Mouse (Mus musculus) lung, embryonic 14.5 days (tissue): ENCODE measurements around the gene Slc30a2. TPM values are rescaled to one million over a fixed set of nuclear protein-coding genes. Genes with fewer than 3 reads are reported as not detected.

Source experiments
- ATAC-seq: fragments of 200-750 bp; cut with Nextera tagmentation; 2 replicates; pipeline ENCODE4 v1.8.0; 2017; ENCODE audit warnings: mild to moderate bottlenecking, moderate TSS enrichment, moderate library complexity; ENCODE audit not compliant: insufficient read depth
- DNase-seq: peaks from one replicate; pipeline ENCODE4 v3.0.0-alpha.2; 2015
- H3K27ac ChIP-seq: fragments of 300-500 bp; sonication (generic); 2 replicates; pipeline ENCODE4 v1.5.1; 2014; ENCODE audit warnings: low read depth, mild to moderate bottlenecking, moderate library complexity
- H3K27me3 ChIP-seq: fragments of 300-500 bp; sonication (generic); 2 replicates; pipeline ENCODE4 v1.6.1; 2014; ENCODE audit warnings: low read length, control low read depth; ENCODE audit not compliant: insufficient read depth
- H3K36me3 ChIP-seq: fragments of 300-500 bp; sonication (generic); 2 replicates; pipeline ENCODE4 v1.6.1; 2014; ENCODE audit warnings: control low read depth; ENCODE audit not compliant: insufficient read depth
- H3K4me1 ChIP-seq: fragments of 300-500 bp; sonication (generic); 2 replicates; pipeline ENCODE4 v1.6.1; 2014; ENCODE audit warnings: antibody characterized with exemption, control low read depth; ENCODE audit not compliant: insufficient read depth
- H3K4me2 ChIP-seq: fragments of 300-500 bp; sonication (generic); 2 replicates; pipeline ENCODE4 v1.6.1; 2014; ENCODE audit warnings: mild to moderate bottlenecking
- H3K4me3 ChIP-seq: fragments of 300-500 bp; sonication (generic); 2 replicates; pipeline ENCODE4 v1.5.1; 2014; ENCODE audit warnings: low read depth, low read length
- H3K9ac ChIP-seq: fragments of 300-500 bp; sonication (generic); 2 replicates; pipeline ENCODE4 v1.6.1; 2014
- H3K9me3 ChIP-seq: fragments of 300-500 bp; sonication (generic); 2 replicates; pipeline ENCODE4 v1.6.1; 2016; ENCODE audit warnings: low read depth, low read length, control low read depth
- CTCF ChIP-seq: IDR thresholded peaks from 2 replicates; pipeline ENCODE4 v1.5.1; 2016; ENCODE audit warnings: antibody characterized with exemption, low read depth
- WGBS: fragments of 180-500 bp; shearing (Covaris S2); extraction: QIAGEN DNeasy Blood & Tissue Kit; methylation state at CpG from one replicate; pipeline ENCODE4 v1.1.7; 2014; 5-methylcytosine and 5-hydroxymethylcytosine counted together
- polyA plus RNA-seq: library from polyadenylated mRNA; unstranded; fragments of >200 nt; fragmentation: Nextera tagmentation; extraction: Ambion mirVana; gene quantifications from 2 replicates; pipeline ENCODE4 v1.2.1, GENCODE M21; 2014

Gene Slc30a2
- polyA plus RNA-seq, 1 experiment from 2014 or later, result 0.05 TPM

DNA sequence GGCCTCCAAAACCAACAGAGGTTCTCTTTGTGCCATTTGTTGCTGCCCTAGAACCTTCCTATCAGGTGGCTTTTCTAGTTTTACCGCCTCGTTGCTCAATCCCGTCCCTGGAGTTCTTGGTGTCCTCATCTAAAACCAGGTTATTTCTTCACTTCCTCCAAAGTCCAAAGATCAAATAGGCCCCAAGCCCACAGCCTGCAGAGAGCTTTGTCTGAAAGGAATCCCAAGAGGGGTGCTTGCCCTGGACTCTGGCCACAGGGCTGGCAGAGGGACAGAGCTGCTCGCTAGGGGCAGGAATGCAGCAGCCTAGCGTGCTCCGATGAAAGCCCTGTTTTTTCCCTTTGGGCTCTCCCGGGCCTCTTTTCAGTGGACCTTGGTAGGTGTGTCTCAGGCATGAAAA, 54.1 kb downstream of the Slc30a2 start:
- Histone ChIP-seq H3K9me3 (no peaks in the 10 kb centered on the region), H3K36me3 (no peaks in the 10 kb centered on the region), H3K27ac (peak overlapping the region; percentile 28; the same call in 1 of the 2 replicates), H3K9ac (peak overlapping the region; percentile 1; the same call in 1 of the 2 replicates), H3K27me3 (no peaks in the 10 kb centered on the region), H3K4me2 (peak overlapping the region; percentile 93), H3K4me1 (peaks cover 8% of the 10 kb centered on the region; the same call in 1 of the 2 replicates), H3K4me3 (peak overlapping the region; percentile 62; the same call in 1 of the 2 replicates)
- DNase-seq (peak; percentile 58), ATAC-seq (no peak)
- TF ChIP-seq CTCF, result no peak
- WGBS, result 17% methylated on average over 7 of the region's 7 CpGs

DNA sequence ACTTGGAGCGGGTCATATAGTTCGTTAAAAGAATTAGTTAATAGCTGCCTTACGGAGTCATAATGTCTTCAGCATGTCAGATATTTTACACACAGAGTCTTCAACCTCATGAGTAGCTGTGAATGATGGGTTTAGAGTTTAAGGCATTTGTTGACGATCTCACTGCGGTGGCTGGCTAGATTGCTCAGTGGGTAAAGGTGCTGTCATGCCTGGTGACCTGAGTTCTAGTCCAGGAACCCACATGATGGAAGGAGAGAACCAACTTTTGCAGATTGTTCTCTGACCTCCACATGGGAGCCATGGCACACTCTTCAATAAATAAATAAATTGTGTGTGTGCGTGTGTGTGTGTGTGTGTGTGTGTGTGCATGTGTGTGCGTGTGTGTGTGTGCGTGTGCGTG, 54.8 kb downstream of the Slc30a2 start:
- Histone ChIP-seq H3K4me1 (peaks cover 8% of the 10 kb centered on the region; the same call in 1 of the 2 replicates), H3K27me3 (no peaks in the 10 kb centered on the region), H3K27ac (no peak overlapping the region), H3K36me3 (no peaks in the 10 kb centered on the region), H3K9ac (no peak overlapping the region), H3K4me3 (no peak overlapping the region), H3K4me2 (peak overlapping the region; percentile 93), H3K9me3 (no peaks in the 10 kb centered on the region)
- no peak for DNase-seq
- WGBS, result 87% methylated on average over 9 of the region's 9 CpGs
- TF ChIP-seq CTCF, result no peak
- ATAC-seq, result no peak

DNA sequence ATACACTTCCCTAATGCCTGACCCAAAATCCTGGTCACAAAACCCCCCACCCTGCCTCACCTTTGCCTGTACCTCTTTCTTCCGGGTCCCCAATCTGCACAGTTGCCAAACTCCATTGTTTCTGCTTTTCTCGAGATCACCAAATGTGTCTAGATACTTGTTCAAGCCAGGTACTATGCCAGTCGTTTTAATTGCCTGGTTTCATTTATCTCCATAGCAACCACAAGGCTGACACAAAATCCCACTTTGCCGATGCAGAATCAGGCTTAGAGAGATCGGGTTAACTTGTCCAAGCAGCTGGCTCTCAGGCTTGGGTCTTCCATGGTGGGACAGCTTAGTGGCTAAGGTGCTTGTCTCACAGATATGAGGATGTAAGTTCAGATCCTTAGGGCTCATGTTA, 57.2 kb downstream of the Slc30a2 start:
- Histone ChIP-seq H3K27ac (no peak overlapping the region), H3K4me3 (no peak overlapping the region), H3K4me1 (peaks cover 8% of the 10 kb centered on the region; the same call in 1 of the 2 replicates), H3K9me3 (no peaks in the 10 kb centered on the region), H3K36me3 (no peaks in the 10 kb centered on the region), H3K4me2 (no peak overlapping the region), H3K9ac (no peak overlapping the region), H3K27me3 (no peaks in the 10 kb centered on the region)
- no peak for TF ChIP-seq CTCF
- DNase-seq, result no peak
- 33% methylated on average over 5 of the region's 5 CpGs for WGBS
- no peak for ATAC-seq

DNA sequence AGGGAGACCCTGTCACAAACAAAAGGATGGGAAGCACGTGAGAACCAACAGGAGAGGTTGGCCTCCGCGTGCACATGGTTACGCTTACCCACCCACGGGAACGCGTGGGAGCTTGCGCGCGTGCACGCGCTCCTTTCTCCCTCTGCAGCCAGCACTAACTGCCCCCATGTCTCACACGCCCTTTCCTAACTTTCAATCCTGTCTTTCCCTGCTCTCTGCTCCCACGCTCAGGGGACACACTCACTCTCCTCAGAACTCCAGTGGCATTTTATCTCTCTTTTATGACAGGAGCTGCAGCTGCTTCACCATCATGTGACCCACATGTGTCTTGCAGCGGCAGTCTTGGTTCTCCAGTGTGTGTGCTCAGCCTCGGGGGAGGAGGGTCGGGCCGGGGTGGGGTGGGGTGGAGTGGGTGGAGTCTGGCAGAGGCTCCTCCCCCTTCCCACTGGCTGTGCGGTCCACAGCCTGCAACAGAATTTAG, 58.2 kb downstream of the Slc30a2 start:
- Histone ChIP-seq H3K4me2 (peak overlapping the region; percentile 73), H3K27ac (no peak overlapping the region), H3K9ac (peak overlapping the region; percentile 43; the same call in 1 of the 2 replicates), H3K4me3 (peak overlapping the region; percentile 36), H3K36me3 (no peaks in the 10 kb centered on the region), H3K9me3 (no peaks in the 10 kb centered on the region), H3K4me1 (peaks cover 8% of the 10 kb centered on the region; the same call in 1 of the 2 replicates), H3K27me3 (no peaks in the 10 kb centered on the region)
- ATAC-seq, result peak; percentile 68
- peak; percentile 77 for DNase-seq
- WGBS, result 4% methylated on average over 19 of the region's 19 CpGs
- no peak for TF ChIP-seq CTCF

DNA sequence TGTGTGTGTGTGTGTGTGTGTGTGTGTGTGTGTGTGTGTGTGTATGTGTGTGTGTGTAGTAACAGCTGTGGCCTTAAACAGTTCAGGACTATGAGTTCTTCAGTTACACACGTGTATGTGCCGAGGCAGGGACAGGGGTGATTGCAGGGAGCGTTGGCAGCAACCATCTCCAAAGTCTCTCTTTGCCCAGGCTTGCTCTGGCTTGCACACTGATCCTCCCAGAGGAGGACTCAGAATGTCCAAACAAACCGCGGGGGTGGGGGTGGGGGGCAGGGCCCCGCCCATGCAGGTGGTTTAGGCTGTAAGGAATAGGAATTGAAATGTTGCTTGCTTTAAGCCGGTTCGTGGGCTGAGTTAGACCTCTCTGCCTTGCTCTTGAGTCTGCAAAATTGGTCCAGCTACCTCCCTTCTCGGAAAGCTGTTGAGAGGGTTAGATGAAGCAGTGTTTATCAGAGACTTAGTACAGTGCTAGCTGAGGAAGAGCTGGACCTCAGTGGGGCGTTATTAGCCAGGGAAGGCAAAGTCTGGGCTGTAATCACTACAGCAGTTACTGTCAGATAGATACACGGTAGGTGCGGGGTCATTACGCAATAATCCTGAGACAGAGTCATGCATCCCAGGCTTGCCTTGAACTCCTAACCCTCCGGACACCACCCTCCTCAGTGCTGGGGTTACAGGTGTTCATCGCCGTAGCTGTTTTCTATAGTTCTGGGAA, 59.0 kb downstream of the Slc30a2 start:
- ATAC-seq, result peak; percentile 39
- H3K4me3 ChIP-seq, result no peak overlapping the region
- no peak for DNase-seq

DNA sequence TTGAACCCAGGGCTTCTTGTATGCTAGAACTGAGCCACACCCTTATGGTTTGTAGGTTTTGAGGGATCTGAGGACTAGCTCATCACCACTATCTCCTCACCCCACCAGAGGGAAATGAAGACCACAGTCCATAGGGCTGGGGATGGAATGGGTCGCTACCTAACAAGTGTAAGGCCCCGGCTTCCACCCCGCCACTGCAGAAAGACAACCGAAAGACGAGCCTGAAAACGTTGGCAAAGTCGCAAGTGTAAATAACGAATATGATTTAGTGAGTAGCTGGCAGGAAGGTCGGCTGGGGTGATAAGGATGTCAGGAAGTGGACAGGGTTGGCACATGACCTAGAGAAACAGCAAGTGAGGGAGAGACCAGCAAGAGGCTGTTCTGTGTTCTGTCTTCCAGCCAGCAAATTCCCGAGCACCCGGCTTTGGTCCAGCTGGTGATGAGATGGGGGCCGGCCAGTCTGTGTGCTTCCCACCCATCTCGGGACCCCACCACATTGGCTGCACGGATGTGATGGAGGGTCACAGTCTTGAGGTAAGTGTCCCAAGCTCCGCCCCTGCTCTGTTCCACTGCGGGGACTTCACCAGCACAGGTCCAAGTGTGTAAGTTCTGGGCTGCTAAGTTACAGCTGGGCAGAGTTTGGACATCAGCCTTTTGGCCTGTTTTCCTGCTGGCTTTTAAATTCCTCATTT, 59.7 kb downstream of the Slc30a2 start:
- Histone ChIP-seq H3K27me3 (no peaks in the 10 kb centered on the region), H3K36me3 (no peaks in the 10 kb centered on the region), H3K27ac (no peak overlapping the region), H3K4me3 (no peak overlapping the region), H3K9me3 (no peaks in the 10 kb centered on the region), H3K4me1 (peaks cover 8% of the 10 kb centered on the region; the same call in 1 of the 2 replicates), H3K4me2 (no peak overlapping the region), H3K9ac (no peak overlapping the region)
- 51% methylated on average over 16 of the region's 16 CpGs for WGBS
- no peak for TF ChIP-seq CTCF
- ATAC-seq (no peak), DNase-seq (peak; percentile 31)

More for the DNA sequence above, 59.0 kb downstream of the Slc30a2 start:
- Histone ChIP-seq H3K9ac (no peak overlapping the region), H3K36me3 (no peaks in the 10 kb centered on the region), H3K27ac (no peak overlapping the region), H3K9me3 (no peaks in the 10 kb centered on the region), H3K4me2 (peak overlapping the region; percentile 73), H3K27me3 (no peaks in the 10 kb centered on the region), H3K4me1 (peaks cover 8% of the 10 kb centered on the region; the same call in 1 of the 2 replicates)
- TF ChIP-seq CTCF, result no peak
- WGBS, result 52% methylated on average over 16 of the region's 16 CpGs

DNA sequence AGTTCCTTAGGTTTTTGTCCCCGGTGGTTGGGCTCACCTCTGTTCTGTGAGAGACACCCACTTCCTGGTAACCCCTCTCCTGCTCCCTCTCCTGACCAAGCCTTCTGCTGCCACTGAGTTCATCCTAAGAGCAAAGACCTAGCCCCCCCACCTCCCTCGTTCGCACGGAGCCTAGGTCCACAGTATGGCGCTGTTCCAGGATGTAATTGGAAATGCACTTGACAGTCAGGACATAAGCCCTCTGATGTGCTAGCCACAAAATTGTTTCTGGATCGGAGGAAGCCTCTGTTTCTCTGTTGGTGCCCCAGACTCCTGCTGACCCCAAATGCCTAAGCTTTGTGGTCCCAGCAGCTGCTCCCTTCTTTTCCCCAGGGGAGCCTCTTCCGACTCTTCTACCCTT, 60.7 kb downstream of the Slc30a2 start:
- Histone ChIP-seq H3K4me3 (no peak overlapping the region), H3K9me3 (no peaks in the 10 kb centered on the region), H3K27me3 (no peaks in the 10 kb centered on the region), H3K36me3 (no peaks in the 10 kb centered on the region), H3K4me1 (peaks cover 8% of the 10 kb centered on the region; the same call in 1 of the 2 replicates), H3K9ac (no peak overlapping the region), H3K4me2 (no peak overlapping the region), H3K27ac (no peak overlapping the region)
- DNase-seq, result no peak
- WGBS, result 44% methylated on average over 7 of the region's 7 CpGs
- ATAC-seq, result no peak
- TF ChIP-seq CTCF, result no peak

Other genes with a start within 250 kb of the Slc30a2 start
- 13.1 and 14.2 TPM in 2 replicates for gene Cd52, start 248.1 kb upstream of the Slc30a2 start, polyA plus RNA-seq
- 6.8 and 7.8 TPM in 2 replicates for gene Ubxn11, start 240.6 kb upstream of the Slc30a2 start, polyA plus RNA-seq
- gene Sh3bgrl3, start 214.4 kb upstream of the Slc30a2 start, polyA plus RNA-seq, result 384 and 400 TPM in 2 replicates
- gene Cep85, start 156.1 kb upstream of the Slc30a2 start, polyA plus RNA-seq, result 35.7 and 37.9 TPM in 2 replicates
- not detected in 2 replicates for gene Gm7534, start 140.2 kb upstream of the Slc30a2 start, polyA plus RNA-seq
- gene Catsper4, start 115.8 kb upstream of the Slc30a2 start, polyA plus RNA-seq, result 0.12 TPM in 1 of 2 replicates, not detected in the other
- 6.2 TPM in 2 replicates for gene Cnksr1, start 104.8 kb upstream of the Slc30a2 start, polyA plus RNA-seq
- 0.29 and 0.41 TPM in 2 replicates for gene E130218I03Rik, start 99.5 kb upstream of the Slc30a2 start, polyA plus RNA-seq
- 16.4 and 17.5 TPM in 2 replicates for gene Zfp593, start 97.6 kb upstream of the Slc30a2 start, polyA plus RNA-seq
- not detected in 2 replicates for gene Gm30191, start 96.2 kb upstream of the Slc30a2 start, polyA plus RNA-seq
- gene Grrp1, start 89.1 kb upstream of the Slc30a2 start, polyA plus RNA-seq, result 10.2 and 11.6 TPM in 2 replicates
- gene Pdik1l, start 55.3 kb upstream of the Slc30a2 start, polyA plus RNA-seq, result 21.2 and 21.4 TPM in 2 replicates
- gene Trim63, start 28.1 kb upstream of the Slc30a2 start, polyA plus RNA-seq, result 0.28 TPM in 1 of 2 replicates, not detected in the other
- gene Extl1, start 40.7 kb downstream of the Slc30a2 start, polyA plus RNA-seq, result 2.9 and 3.7 TPM in 2 replicates
- gene Pafah2, start 53.1 kb downstream of the Slc30a2 start, polyA plus RNA-seq, result 10.5 and 12.2 TPM in 2 replicates
- gene Stmn1, start 125.1 kb downstream of the Slc30a2 start, polyA plus RNA-seq, result 1,723 and 1,772 TPM in 2 replicates
- 1.1 TPM in 2 replicates for gene Paqr7, start 153.5 kb downstream of the Slc30a2 start, polyA plus RNA-seq
- gene Aunip, start 167.8 kb downstream of the Slc30a2 start, polyA plus RNA-seq, result 9.6 and 10.7 TPM in 2 replicates
- 119 and 125 TPM in 2 replicates for gene Mtfr1l, start 192.2 kb downstream of the Slc30a2 start, polyA plus RNA-seq
- gene Selenon, start 209.0 kb downstream of the Slc30a2 start, polyA plus RNA-seq, result 49.5 and 62.0 TPM in 2 replicates